Comparison of ENCODE assay signal across 8 mouse cellular contexts in genomic region chr4:54533846-54534245, GRCm38 (mm10).
DNase-seq lines count a peak whose midpoint lies in the region; ATAC-seq and TF ChIP-seq lines count a peak whose summit lies in the region.

No protein-coding gene starts in this region.

- peak overlapping the region; percentile 46; the same call in 1 of the 2 replicates for H3K27ac ChIP-seq in forebrain, embryonic 11.5 days (ENCODE audit: low read depth, low read length)
- H3K27ac ChIP-seq in hindbrain, postnatal 0 days = peak overlapping the region; percentile 32; the same call in 1 of the 2 replicates
- H3K27ac ChIP-seq in neural tube, embryonic 14.5 days (ENCODE audit: low read depth, low read length) = no peak overlapping the region

- peak; percentile 38 for DNase-seq in layer of hippocampus, adult 11-12 months (ENCODE audit: low spot score)
- no peak for DNase-seq in layer of hippocampus, adult 9-10 months (ENCODE audit: low spot score)
- DNase-seq in forebrain, embryonic 11.5 days (ENCODE audit: low spot score) = peak; percentile 57
- DNase-seq in hindbrain, postnatal 0 days (ENCODE audit: low spot score) = peak; percentile 61
- DNase-seq in adipocyte (ENCODE audit: low spot score) = no peak
- DNase-seq in thymus, postnatal 0 days (ENCODE audit: low spot score) = no peak

- H3K27me3 ChIP-seq in forebrain, embryonic 11.5 days (ENCODE audit: control insufficient read depth, insufficient read depth, low read length) = no peaks in the 10 kb centered on the region
- no peaks in the 10 kb centered on the region for H3K27me3 ChIP-seq in hindbrain, postnatal 0 days (ENCODE audit: insufficient read depth, low read length)
- H3K27me3 ChIP-seq in neural tube, embryonic 14.5 days (ENCODE audit: control insufficient read depth, insufficient read depth, low read length) = no peaks in the 10 kb centered on the region

- no peak for TF ChIP-seq CTCF in hindbrain, postnatal 0 days (IDR thresholded peaks at IDR 0.05; ENCODE audit: low read depth)

- no peak overlapping the region for H3K4me3 ChIP-seq in forebrain, embryonic 11.5 days (ENCODE audit: low read depth, low read length)
- H3K4me3 ChIP-seq in hindbrain, postnatal 0 days (ENCODE audit: low read length) = no peak overlapping the region
- H3K4me3 ChIP-seq in neural tube, embryonic 14.5 days (ENCODE audit: low read depth, low read length) = no peak overlapping the region

- no peak overlapping the region for H3K9ac ChIP-seq in forebrain, embryonic 11.5 days (ENCODE audit: low read length)
- H3K9ac ChIP-seq in hindbrain, postnatal 0 days (replicated peaks; ENCODE audit: low read length) = no peak overlapping the region
- no peak overlapping the region for H3K9ac ChIP-seq in neural tube, embryonic 14.5 days (replicated peaks; ENCODE audit: low read depth, low read length)

- no peaks in the 10 kb centered on the region for H3K9me3 ChIP-seq in forebrain, embryonic 11.5 days (ENCODE audit: control insufficient read depth, low read length)
- H3K9me3 ChIP-seq in hindbrain, postnatal 0 days (ENCODE audit: low read length) = no peaks in the 10 kb centered on the region
- H3K9me3 ChIP-seq in neural tube, embryonic 14.5 days (ENCODE audit: control insufficient read depth, low read length) = no peaks in the 10 kb centered on the region

- H3K36me3 ChIP-seq in forebrain, embryonic 11.5 days (ENCODE audit: control insufficient read depth, insufficient read depth, low read length) = no peaks in the 10 kb centered on the region
- no peaks in the 10 kb centered on the region for H3K36me3 ChIP-seq in hindbrain, postnatal 0 days (ENCODE audit: insufficient read depth, low read length)
- H3K36me3 ChIP-seq in neural tube, embryonic 14.5 days (ENCODE audit: control insufficient read depth, insufficient read depth, low read length) = no peaks in the 10 kb centered on the region

- 15% methylated on average over 2 of the region's 2 CpGs for WGBS in forebrain, embryonic 11.5 days
- WGBS in hindbrain, postnatal 0 days = 16% methylated on average over 2 of the region's 2 CpGs
- WGBS in neural tube, embryonic 14.5 days = 12% methylated on average over 2 of the region's 2 CpGs

- peaks cover 4% of the 10 kb centered on the region; the same call in 1 of the 2 replicates for H3K4me1 ChIP-seq in forebrain, embryonic 11.5 days (replicated peaks; ENCODE audit: control insufficient read depth, insufficient read depth, low read length)
- peaks cover 9% of the 10 kb centered on the region; the same call in 1 of the 2 replicates for H3K4me1 ChIP-seq in hindbrain, postnatal 0 days (ENCODE audit: insufficient read depth, low read length)
- no peaks in the 10 kb centered on the region for H3K4me1 ChIP-seq in neural tube, embryonic 14.5 days (ENCODE audit: control insufficient read depth, insufficient read depth, low read length)

- peak; percentile 94 for ATAC-seq in forebrain, embryonic 11.5 days (replicated peaks; ENCODE audit: low FRiP score)
- peak; percentile 90 for ATAC-seq in hindbrain, postnatal 0 days
- peak; percentile 75 for ATAC-seq in neural tube, embryonic 14.5 days (ENCODE audit: low read depth)
- ATAC-seq in CD4-positive, CD25-positive, alpha-beta regulatory T cell, adult 4 months = no peak

- no peak overlapping the region for H3K4me2 ChIP-seq in forebrain, embryonic 11.5 days (ENCODE audit: low read depth, low read length, severe bottlenecking)
- no peak overlapping the region for H3K4me2 ChIP-seq in hindbrain, postnatal 0 days (ENCODE audit: low read depth, low read length)
- H3K4me2 ChIP-seq in neural tube, embryonic 14.5 days (ENCODE audit: low read depth, low read length) = no peak overlapping the region

Comparison
In these comparisons a context has a peak if more than half of its experiments do, and no peak if none do; other contexts are left out.
1. DNase-seq: peak in layer of hippocampus, adult 11-12 months (single experiment), forebrain, embryonic 11.5 days (single experiment) and hindbrain, postnatal 0 days (single experiment); none in layer of hippocampus, adult 9-10 months (single experiment), adipocyte (single experiment) and thymus, postnatal 0 days (single experiment).